Mouse (Mus musculus) heart, embryonic 11.5 days (tissue): ENCODE measurements around the gene Slc1a7. TPM values are rescaled to one million over a fixed set of nuclear protein-coding genes. Genes with fewer than 3 reads are reported as not detected.

Source experiments
- ATAC-seq: fragments of 200-750 bp; cut with Nextera tagmentation; replicated peaks from 2 replicates; pipeline ENCODE4 v1.8.0; 2017; ENCODE audit warnings: moderate library complexity; ENCODE audit not compliant: insufficient number of reproducible peaks, low FRiP score, low TSS enrichment
- H3K27ac ChIP-seq: fragments of 300-500 bp; sonication (generic); 2 replicates; pipeline ENCODE4 v1.5.1; 2014; ENCODE audit warnings: mild to moderate bottlenecking, low read depth, low read length
- H3K27me3 ChIP-seq: fragments of 300-500 bp; sonication (generic); 2 replicates; pipeline ENCODE4 v1.6.1; 2014; ENCODE audit warnings: mild to moderate bottlenecking, low read length, mixed read lengths; ENCODE audit not compliant: control insufficient read depth, insufficient read depth
- H3K36me3 ChIP-seq: fragments of 300-500 bp; sonication (generic); 2 replicates; pipeline ENCODE4 v1.6.1; 2014; ENCODE audit warnings: mild to moderate bottlenecking, low read length, moderate library complexity, mixed read lengths; ENCODE audit not compliant: control insufficient read depth, insufficient read depth
- H3K4me1 ChIP-seq: fragments of 300-500 bp; sonication (generic); 2 replicates; pipeline ENCODE4 v1.6.1; 2014; ENCODE audit warnings: low read length; ENCODE audit not compliant: control insufficient read depth, insufficient read depth
- H3K4me2 ChIP-seq: fragments of 300-500 bp; sonication (generic); 2 replicates; pipeline ENCODE4 v1.6.1; 2014; ENCODE audit warnings: mild to moderate bottlenecking, moderate library complexity
- H3K4me3 ChIP-seq: fragments of 300-500 bp; sonication (generic); 2 replicates; pipeline ENCODE4 v1.5.1; 2014; ENCODE audit warnings: low read depth, low read length
- H3K9ac ChIP-seq: fragments of 300-500 bp; sonication (generic); 2 replicates; pipeline ENCODE4 v1.6.1; 2014; ENCODE audit warnings: mild to moderate bottlenecking, low read depth, low read length, moderate library complexity
- H3K9me3 ChIP-seq: fragments of 300-500 bp; sonication (generic); replicated peaks from 2 replicates; pipeline ENCODE4 v1.6.1; 2016; ENCODE audit warnings: low read length; ENCODE audit not compliant: control insufficient read depth
- WGBS: fragments of 180-500 bp; shearing (Covaris S2); extraction: QIAGEN DNeasy Blood & Tissue Kit; methylation state at CpG from one replicate; pipeline ENCODE4 v1.1.7; 2014; ENCODE audit not compliant: insufficient replicate concordance; 5-methylcytosine and 5-hydroxymethylcytosine counted together
- polyA plus RNA-seq: library from polyadenylated mRNA; unstranded; fragments of >200 nt; fragmentation: Nextera tagmentation; extraction: Ambion mirVana; gene quantifications from 2 replicates; pipeline ENCODE4 v1.2.1, GENCODE M21; 2014

Slc1a7 gene
- not detected in 2 replicates for polyA plus RNA-seq

- no peak within 1 kb of the TSS for H3K4me2 ChIP-seq
- WGBS = 79% methylated on average over 16 of the region's 16 CpGs
- no peak within 1 kb of the TSS for H3K4me3 ChIP-seq
- ATAC-seq = no peak; the same call in 1 of the 2 replicates
- no peak within 1 kb of the TSS for H3K9ac ChIP-seq
- no peaks in the 10 kb centered on the region for H3K9me3 ChIP-seq
- H3K36me3 ChIP-seq = no peaks in the 10 kb centered on the region
- no peaks in the 10 kb centered on the region for H3K4me1 ChIP-seq
- H3K27me3 ChIP-seq = peaks cover 6% of the 10 kb centered on the region; the same call in 1 of the 2 replicates
- H3K27ac ChIP-seq = no peak within 1 kb of the TSS
Measured at GRCm38 (mm10) chr4:107967966-107968682, at the start of gene Slc1a7. Gene Slc1a7 (plus strand): TSS chr4:107968332.

GRCm38 (mm10) chr4:107920336-107920735 lies 47.8 kb upstream of the Slc1a7 start:
- no peaks in the 10 kb centered on the region for H3K9me3 ChIP-seq
- no peak overlapping the region for H3K27ac ChIP-seq
- H3K9ac ChIP-seq = no peak overlapping the region
- no peaks in the 10 kb centered on the region for H3K27me3 ChIP-seq
- no peaks in the 10 kb centered on the region for H3K36me3 ChIP-seq
- H3K4me1 ChIP-seq = peaks cover 10% of the 10 kb centered on the region
- H3K4me3 ChIP-seq = no peak overlapping the region
- ATAC-seq = no peak
- no peak overlapping the region for H3K4me2 ChIP-seq
- WGBS = 86% methylated on average over 2 of the region's 2 CpGs

- H3K9ac ChIP-seq = no peak overlapping the region
- no peaks in the 10 kb centered on the region for H3K9me3 ChIP-seq
- no peak overlapping the region for H3K4me2 ChIP-seq
- ATAC-seq = no peak
- H3K27me3 ChIP-seq = no peaks in the 10 kb centered on the region
- H3K4me1 ChIP-seq = peaks cover 10% of the 10 kb centered on the region
- H3K4me3 ChIP-seq = no peak overlapping the region
- WGBS = 80% methylated on average over 8 of the region's 8 CpGs
- H3K36me3 ChIP-seq = no peaks in the 10 kb centered on the region
- no peak overlapping the region for H3K27ac ChIP-seq
Measured at GRCm38 (mm10) chr4:107921152-107921695, 46.9 kb upstream of the Slc1a7 start.

- Histone ChIP-seq H3K36me3 (no peaks in the 10 kb centered on the region), H3K27ac (no peak overlapping the region), H3K4me1 (peaks cover 10% of the 10 kb centered on the region), H3K27me3 (no peaks in the 10 kb centered on the region), H3K9me3 (no peaks in the 10 kb centered on the region), H3K9ac (0 out of 2 replicates have a peak overlapping the region, but pooled peaks have one; percentile 18), H3K4me2 (peak overlapping the region; percentile 92; the same call in 1 of the 2 replicates), H3K4me3 (no peak overlapping the region)
- ATAC-seq = no peak
- 47% methylated on average over 4 of the region's 4 CpGs for WGBS
Measured at GRCm38 (mm10) chr4:107921952-107922351, 46.2 kb upstream of the Slc1a7 start.

GRCm38 (mm10) chr4:107923145-107923802 lies 44.9 kb upstream of the Slc1a7 start, which contains the start of gene Cpt2:
Gene Cpt2 (minus strand): TSS chr4:107923610.
- Histone ChIP-seq H3K4me2 (peak within 1 kb of the TSS; percentile 92), H3K27ac (peak within 1 kb of the TSS; percentile 71; the same call in 1 of the 2 replicates), H3K27me3 (no peaks in the 10 kb centered on the region), H3K4me3 (peak within 1 kb of the TSS; percentile 84), H3K9me3 (no peaks in the 10 kb centered on the region), H3K36me3 (no peaks in the 10 kb centered on the region), H3K4me1 (peaks cover 10% of the 10 kb centered on the region), H3K9ac (peak within 1 kb of the TSS; percentile 92)
- WGBS = 1% methylated on average over 38 of the region's 38 CpGs
- ATAC-seq = peak; percentile 96

- ATAC-seq = peak; percentile 15; the same call in 1 of the 2 replicates
- no peak overlapping the region for H3K27ac ChIP-seq
- no peak overlapping the region for H3K9ac ChIP-seq
- peak overlapping the region; percentile 84 for H3K4me3 ChIP-seq
- H3K4me2 ChIP-seq = peak overlapping the region; percentile 92
- 44% methylated on average over 7 of the region's 7 CpGs for WGBS
- no peaks in the 10 kb centered on the region for H3K27me3 ChIP-seq
- H3K4me1 ChIP-seq = peaks cover 10% of the 10 kb centered on the region
- H3K9me3 ChIP-seq = no peaks in the 10 kb centered on the region
- no peaks in the 10 kb centered on the region for H3K36me3 ChIP-seq
Measured at GRCm38 (mm10) chr4:107923803-107924194, 44.3 kb upstream of the Slc1a7 start.

- no peak for ATAC-seq
- no peaks in the 10 kb centered on the region for H3K27me3 ChIP-seq
- no peak overlapping the region for H3K9ac ChIP-seq
- no peak overlapping the region for H3K27ac ChIP-seq
- WGBS = 69% methylated on average over 2 of the region's 2 CpGs
- no peaks in the 10 kb centered on the region for H3K36me3 ChIP-seq
- H3K4me2 ChIP-seq = no peak overlapping the region
- H3K4me1 ChIP-seq = no peaks in the 10 kb centered on the region
- H3K4me3 ChIP-seq = no peak overlapping the region
- H3K9me3 ChIP-seq = no peaks in the 10 kb centered on the region
Measured at GRCm38 (mm10) chr4:107928269-107928668, 39.9 kb upstream of the Slc1a7 start.

- Histone ChIP-seq H3K36me3 (no peaks in the 10 kb centered on the region), H3K27me3 (no peaks in the 10 kb centered on the region), H3K9ac (no peak overlapping the region), H3K4me3 (no peak overlapping the region), H3K27ac (no peak overlapping the region), H3K4me2 (no peak overlapping the region), H3K9me3 (no peaks in the 10 kb centered on the region), H3K4me1 (no peaks in the 10 kb centered on the region)
- 73% methylated on average over 2 of the region's 2 CpGs for WGBS
- ATAC-seq = no peak
Measured at GRCm38 (mm10) chr4:107928726-107929125, 39.4 kb upstream of the Slc1a7 start.
